Comparison of ENCODE assay signal across 8 mouse cellular contexts in genomic region chr7:28865481-28866300, GRCm38 (mm10). TPM values are rescaled to one million over a fixed set of nuclear protein-coding genes. Genes with fewer than 3 reads are reported as not detected.
DNase-seq lines count a peak whose midpoint lies in the region; ATAC-seq and TF ChIP-seq lines count a peak whose summit lies in the region.

No protein-coding gene starts in this region.

- peak; percentile 67 for ATAC-seq in kidney, embryonic 14.5 days (ENCODE audit: low FRiP score, low TSS enrichment)
- peak; percentile 53; the same call in 1 of the 2 replicates for ATAC-seq in limb, embryonic 14.5 days (ENCODE audit: low FRiP score, low read depth)
- peak; percentile 58 for ATAC-seq in midbrain, embryonic 15.5 days (replicated peaks)
- no peak for ATAC-seq in erythroid progenitor cell, adult 5-6 weeks (replicated peaks; ENCODE audit: low FRiP score, poor library complexity, severe bottlenecking)

- H3K27me3 ChIP-seq in heart, embryonic 10.5 days (ENCODE audit: insufficient read depth, poor library complexity, severe bottlenecking): peaks cover 5% of the 10 kb centered on the region; the same call in 1 of the 2 replicates
- H3K27me3 ChIP-seq in kidney, embryonic 14.5 days (ENCODE audit: control insufficient read depth, insufficient read depth, low read length): no peaks in the 10 kb centered on the region
- H3K27me3 ChIP-seq in limb, embryonic 14.5 days (ENCODE audit: control insufficient read depth, insufficient read depth, low read length): no peaks in the 10 kb centered on the region
- H3K27me3 ChIP-seq in midbrain, embryonic 15.5 days (replicated peaks): no peaks in the 10 kb centered on the region

- WGBS in heart, embryonic 10.5 days: 39% methylated on average over 33 of the region's 33 CpGs
- 32% methylated on average over 33 of the region's 33 CpGs for WGBS in kidney, embryonic 14.5 days
- 38% methylated on average over 32 of the region's 33 CpGs for WGBS in limb, embryonic 14.5 days
- 47% methylated on average over 33 of the region's 33 CpGs for WGBS in midbrain, embryonic 15.5 days

- no peaks in the 10 kb centered on the region for H3K36me3 ChIP-seq in heart, embryonic 10.5 days
- no peaks in the 10 kb centered on the region for H3K36me3 ChIP-seq in kidney, embryonic 14.5 days (ENCODE audit: control insufficient read depth, insufficient read depth, low read length)
- H3K36me3 ChIP-seq in limb, embryonic 14.5 days (ENCODE audit: control insufficient read depth, insufficient read depth, low read length): no peaks in the 10 kb centered on the region
- H3K36me3 ChIP-seq in midbrain, embryonic 15.5 days (replicated peaks): no peaks in the 10 kb centered on the region

- H3K4me2 ChIP-seq in kidney, embryonic 14.5 days (replicated peaks; ENCODE audit: low read depth, low read length): peak overlapping the region; percentile 41
- peak overlapping the region; percentile 38 for H3K4me2 ChIP-seq in limb, embryonic 14.5 days (replicated peaks; ENCODE audit: low read depth, low read length, severe bottlenecking)
- H3K4me2 ChIP-seq in midbrain, embryonic 15.5 days: peak overlapping the region; percentile 57

- H3K9me3 ChIP-seq in heart, embryonic 10.5 days: 0 out of 2 replicates have a peak, but pooled peaks cover 5% of the 10 kb centered on the region
- H3K9me3 ChIP-seq in kidney, embryonic 14.5 days (ENCODE audit: control insufficient read depth, low read length): peaks cover 4% of the 10 kb centered on the region; the same call in 1 of the 2 replicates
- 0 out of 2 replicates have a peak, but pooled peaks cover 3% of the 10 kb centered on the region for H3K9me3 ChIP-seq in limb, embryonic 14.5 days (ENCODE audit: control insufficient read depth, low read length)
- no peaks in the 10 kb centered on the region for H3K9me3 ChIP-seq in midbrain, embryonic 15.5 days

- DNase-seq in adrenal gland, adult 18-20 months (ENCODE audit: low spot score in 2 of 2): peak; percentile 70 to 78
- DNase-seq in heart, embryonic 10.5 days (ENCODE audit: low spot score): peak; percentile 94
- peak; percentile 53 for DNase-seq in limb, embryonic 14.5 days (ENCODE audit: low spot score)
- peak; percentile 75 to 83 for DNase-seq in spleen, postnatal 14 days (ENCODE audit: low spot score in 2 of 2)

- peak; percentile 50; the same call in 1 of the 2 replicates for TF ChIP-seq POLR2A in embryonic fibroblast, embryonic 13.5 days (IDR thresholded peaks at IDR 0.05; ENCODE audit: low read depth, low read length)
- no peak for TF ChIP-seq POLR2A in limb, embryonic 14.5 days (IDR thresholded peaks at IDR 0.05; ENCODE audit: borderline replicate concordance, extremely low read depth, insufficient read depth, insufficient read length)

- H3K9ac ChIP-seq in kidney, embryonic 14.5 days (ENCODE audit: low read depth, low read length): peak overlapping the region; percentile 40; the same call in 1 of the 2 replicates
- no peak overlapping the region for H3K9ac ChIP-seq in limb, embryonic 14.5 days (ENCODE audit: low read depth, low read length, severe bottlenecking)
- H3K9ac ChIP-seq in midbrain, embryonic 15.5 days: peak overlapping the region; percentile 13; the same call in 1 of the 2 replicates

- H3K27ac ChIP-seq in embryonic fibroblast, embryonic 13.5 days (ENCODE audit: insufficient read depth, low read length): peak overlapping the region; percentile 36; the same call in 1 of the 2 replicates
- peak overlapping the region; percentile 79 for H3K27ac ChIP-seq in heart, embryonic 10.5 days
- no peak overlapping the region for H3K27ac ChIP-seq in kidney, embryonic 14.5 days (ENCODE audit: low read depth, low read length)
- H3K27ac ChIP-seq in limb, embryonic 14.5 days (replicated peaks; ENCODE audit: low read depth, low read length): 0 out of 2 replicates have a peak overlapping the region, but pooled peaks have one; percentile 26
- no peak overlapping the region for H3K27ac ChIP-seq in midbrain, embryonic 15.5 days

- TF ChIP-seq CTCF in embryonic fibroblast, embryonic 13.5 days (IDR thresholded peaks at IDR 0.05; ENCODE audit: borderline replicate concordance, insufficient read depth, low read length): no peak

- peaks cover 9% of the 10 kb centered on the region; the same call in 1 of the 2 replicates for H3K4me1 ChIP-seq in embryonic fibroblast, embryonic 13.5 days (ENCODE audit: control insufficient read depth, insufficient read depth, low read length)
- peaks cover 31% of the 10 kb centered on the region for H3K4me1 ChIP-seq in heart, embryonic 10.5 days
- H3K4me1 ChIP-seq in kidney, embryonic 14.5 days (ENCODE audit: control insufficient read depth, insufficient read depth, low read length): peaks cover 12% of the 10 kb centered on the region
- peaks cover 12% of the 10 kb centered on the region for H3K4me1 ChIP-seq in limb, embryonic 14.5 days (ENCODE audit: control insufficient read depth, insufficient read depth, low read length)
- H3K4me1 ChIP-seq in midbrain, embryonic 15.5 days: 0 out of 2 replicates have a peak, but pooled peaks cover 5% of the 10 kb centered on the region

- no peak overlapping the region for H3K4me3 ChIP-seq in embryonic fibroblast, embryonic 13.5 days (ENCODE audit: insufficient read depth, low read length)
- peak overlapping the region; percentile 50 for H3K4me3 ChIP-seq in heart, embryonic 10.5 days
- H3K4me3 ChIP-seq in kidney, embryonic 14.5 days (ENCODE audit: low read length): peak overlapping the region; percentile 25; the same call in 1 of the 2 replicates
- H3K4me3 ChIP-seq in limb, embryonic 14.5 days (replicated peaks; ENCODE audit: low read length): peak overlapping the region; percentile 15
- H3K4me3 ChIP-seq in midbrain, embryonic 15.5 days: peak overlapping the region; percentile 30

RNA-seq across cellular contexts. Expression of gene Lgals7, which starts 2.0 kb away (rescaled TPM):
- under 1 TPM in 1 of 2 experiments, not detected in 1; 0.54 TPM for total RNA-seq in adrenal gland, adult 18-20 months (2021)
- polyA plus RNA-seq in embryonic fibroblast, embryonic 13.5 days (2011; ENCODE audit: insufficient read length, low read depth, missing spikeins): 1.5 and 4.3 TPM in 2 replicates
- 0.24 and 0.81 TPM in 2 replicates for polyA plus RNA-seq in heart, embryonic 10.5 days (2016; fragmentation: Nextera tagmentation; extraction: Ambion mirVana)
- 1.1 and 4.0 TPM in 2 replicates for polyA plus RNA-seq in kidney, embryonic 14.5 days (2014; fragmentation: Nextera tagmentation; extraction: Ambion mirVana)
- polyA plus RNA-seq in limb, embryonic 14.5 days (2012; rRNA removed): 198 and 208 TPM in 2 replicates
- 37.9 and 48.4 TPM in 2 replicates for polyA plus RNA-seq in limb, embryonic 14.5 days (2014; fragmentation: Nextera tagmentation; extraction: Ambion mirVana)
- polyA plus RNA-seq in midbrain, embryonic 15.5 days (2015; fragmentation: Nextera tagmentation; extraction: Ambion mirVana): 7.8 and 9.2 TPM in 2 replicates
- total RNA-seq in erythroid progenitor cell, adult 5-6 weeks (2015; ENCODE audit: low replicate concordance): not detected in 2 replicates
- total RNA-seq in erythroid progenitor cell, adult 5-6 weeks (2017; ENCODE audit: low replicate concordance): not detected in 2 replicates

RNA-seq across cellular contexts. Expression of gene Capn12, which starts 15.5 kb away (rescaled TPM):
- under 1 TPM; 0.16 to 0.17 TPM for total RNA-seq in adrenal gland, adult 18-20 months (2021)
- 0.23 TPM in 1 of 2 replicates, not detected in the other for polyA plus RNA-seq in embryonic fibroblast, embryonic 13.5 days (2011; ENCODE audit: insufficient read length, low read depth, missing spikeins)
- 0.20 and 0.34 TPM in 2 replicates for polyA plus RNA-seq in heart, embryonic 10.5 days (2016; fragmentation: Nextera tagmentation; extraction: Ambion mirVana)
- 0.51 and 0.64 TPM in 2 replicates for polyA plus RNA-seq in kidney, embryonic 14.5 days (2014; fragmentation: Nextera tagmentation; extraction: Ambion mirVana)
- polyA plus RNA-seq in limb, embryonic 14.5 days (2012; rRNA removed): 0.19 and 0.25 TPM in 2 replicates
- 0.58 and 0.94 TPM in 2 replicates for polyA plus RNA-seq in limb, embryonic 14.5 days (2014; fragmentation: Nextera tagmentation; extraction: Ambion mirVana)
- polyA plus RNA-seq in midbrain, embryonic 15.5 days (2015; fragmentation: Nextera tagmentation; extraction: Ambion mirVana): 0.33 and 0.52 TPM in 2 replicates
- not detected in 2 replicates for total RNA-seq in erythroid progenitor cell, adult 5-6 weeks (2015; ENCODE audit: low replicate concordance)
- 1.2 TPM in 1 of 2 replicates, not detected in the other for total RNA-seq in erythroid progenitor cell, adult 5-6 weeks (2017; ENCODE audit: low replicate concordance)

RNA-seq across cellular contexts. Expression of gene Lgals4, which starts 32.0 kb away (rescaled TPM):
- total RNA-seq in adrenal gland, adult 18-20 months (2021): 10 to 100 TPM; 10.3 to 14.0 TPM
- 1.4 and 6.5 TPM in 2 replicates for polyA plus RNA-seq in embryonic fibroblast, embryonic 13.5 days (2011; ENCODE audit: insufficient read length, low read depth, missing spikeins)
- 2.8 and 3.6 TPM in 2 replicates for polyA plus RNA-seq in heart, embryonic 10.5 days (2016; fragmentation: Nextera tagmentation; extraction: Ambion mirVana)
- polyA plus RNA-seq in kidney, embryonic 14.5 days (2014; fragmentation: Nextera tagmentation; extraction: Ambion mirVana): 3.8 and 3.9 TPM in 2 replicates
- 17.9 and 18.0 TPM in 2 replicates for polyA plus RNA-seq in limb, embryonic 14.5 days (2012; rRNA removed)
- 5.9 and 7.0 TPM in 2 replicates for polyA plus RNA-seq in limb, embryonic 14.5 days (2014; fragmentation: Nextera tagmentation; extraction: Ambion mirVana)
- polyA plus RNA-seq in midbrain, embryonic 15.5 days (2015; fragmentation: Nextera tagmentation; extraction: Ambion mirVana): 5.6 and 8.2 TPM in 2 replicates
- total RNA-seq in erythroid progenitor cell, adult 5-6 weeks (2015; ENCODE audit: low replicate concordance): not detected in 2 replicates
- total RNA-seq in erythroid progenitor cell, adult 5-6 weeks (2017; ENCODE audit: low replicate concordance): 0.91 and 1.5 TPM in 2 replicates

RNA-seq across cellular contexts. Expression of gene Ech1, which starts 40.7 kb away (rescaled TPM):
- total RNA-seq in adrenal gland, adult 18-20 months (2021): 100 to 1,000 TPM; 474 to 780 TPM
- polyA plus RNA-seq in embryonic fibroblast, embryonic 13.5 days (2011; ENCODE audit: insufficient read length, low read depth, missing spikeins): 80.4 and 81.2 TPM in 2 replicates
- polyA plus RNA-seq in heart, embryonic 10.5 days (2016; fragmentation: Nextera tagmentation; extraction: Ambion mirVana): 118 and 136 TPM in 2 replicates
- polyA plus RNA-seq in kidney, embryonic 14.5 days (2014; fragmentation: Nextera tagmentation; extraction: Ambion mirVana): 134 and 150 TPM in 2 replicates
- 165 and 172 TPM in 2 replicates for polyA plus RNA-seq in limb, embryonic 14.5 days (2012; rRNA removed)
- 176 and 200 TPM in 2 replicates for polyA plus RNA-seq in limb, embryonic 14.5 days (2014; fragmentation: Nextera tagmentation; extraction: Ambion mirVana)
- polyA plus RNA-seq in midbrain, embryonic 15.5 days (2015; fragmentation: Nextera tagmentation; extraction: Ambion mirVana): 92.7 and 94.7 TPM in 2 replicates
- 34.2 and 61.2 TPM in 2 replicates for total RNA-seq in erythroid progenitor cell, adult 5-6 weeks (2015; ENCODE audit: low replicate concordance)
- 10.6 and 14.1 TPM in 2 replicates for total RNA-seq in erythroid progenitor cell, adult 5-6 weeks (2017; ENCODE audit: low replicate concordance)

RNA-seq across cellular contexts. Expression of gene Hnrnpl, which starts 57.4 kb away (rescaled TPM):
- 100 to 1,000 TPM; 327 to 346 TPM for total RNA-seq in adrenal gland, adult 18-20 months (2021)
- 442 and 496 TPM in 2 replicates for polyA plus RNA-seq in embryonic fibroblast, embryonic 13.5 days (2011; ENCODE audit: insufficient read length, low read depth, missing spikeins)
- 213 and 221 TPM in 2 replicates for polyA plus RNA-seq in heart, embryonic 10.5 days (2016; fragmentation: Nextera tagmentation; extraction: Ambion mirVana)
- polyA plus RNA-seq in kidney, embryonic 14.5 days (2014; fragmentation: Nextera tagmentation; extraction: Ambion mirVana): 283 and 322 TPM in 2 replicates
- 525 and 571 TPM in 2 replicates for polyA plus RNA-seq in limb, embryonic 14.5 days (2012; rRNA removed)
- 208 and 225 TPM in 2 replicates for polyA plus RNA-seq in limb, embryonic 14.5 days (2014; fragmentation: Nextera tagmentation; extraction: Ambion mirVana)
- polyA plus RNA-seq in midbrain, embryonic 15.5 days (2015; fragmentation: Nextera tagmentation; extraction: Ambion mirVana): 175 and 176 TPM in 2 replicates
- 215 and 258 TPM in 2 replicates for total RNA-seq in erythroid progenitor cell, adult 5-6 weeks (2015; ENCODE audit: low replicate concordance)
- total RNA-seq in erythroid progenitor cell, adult 5-6 weeks (2017; ENCODE audit: low replicate concordance): 202 and 252 TPM in 2 replicates

Comparison
In these comparisons a context has a peak if more than half of its experiments do, and no peak if none do; other contexts are left out.
1. H3K27ac ChIP-seq: peak in embryonic fibroblast, embryonic 13.5 days (single experiment), heart, embryonic 10.5 days (single experiment) and limb, embryonic 14.5 days (single experiment); none in kidney, embryonic 14.5 days (single experiment) and midbrain, embryonic 15.5 days (single experiment).
2. Peak in every context shown above with its lines, with median percentiles within 50 percentile points of each other: DNase-seq and H3K4me2 ChIP-seq.